Mouse (Mus musculus) adipocyte (in vitro differentiated cells): ENCODE results near the gene Zbp1.

ENCODE experiments used
- DNase-seq: peaks from one replicate; pipeline ENCODE4 v3.0.0-alpha.2; 2016; ENCODE audit warnings: low spot score

Zbp1 gene

GRCm38 (mm10) chr2:173177481-173177880, 41.2 kb downstream of the Zbp1 start:
- DNase-seq, result no peak

GRCm38 (mm10) chr2:173175703-173176102, 43.0 kb downstream of the Zbp1 start:
- no peak for DNase-seq

- DNase-seq, result no peak
These were observed 44.2 kb downstream of the Zbp1 start for GRCm38 (mm10) chr2:173174569-173174968.

DNA sequence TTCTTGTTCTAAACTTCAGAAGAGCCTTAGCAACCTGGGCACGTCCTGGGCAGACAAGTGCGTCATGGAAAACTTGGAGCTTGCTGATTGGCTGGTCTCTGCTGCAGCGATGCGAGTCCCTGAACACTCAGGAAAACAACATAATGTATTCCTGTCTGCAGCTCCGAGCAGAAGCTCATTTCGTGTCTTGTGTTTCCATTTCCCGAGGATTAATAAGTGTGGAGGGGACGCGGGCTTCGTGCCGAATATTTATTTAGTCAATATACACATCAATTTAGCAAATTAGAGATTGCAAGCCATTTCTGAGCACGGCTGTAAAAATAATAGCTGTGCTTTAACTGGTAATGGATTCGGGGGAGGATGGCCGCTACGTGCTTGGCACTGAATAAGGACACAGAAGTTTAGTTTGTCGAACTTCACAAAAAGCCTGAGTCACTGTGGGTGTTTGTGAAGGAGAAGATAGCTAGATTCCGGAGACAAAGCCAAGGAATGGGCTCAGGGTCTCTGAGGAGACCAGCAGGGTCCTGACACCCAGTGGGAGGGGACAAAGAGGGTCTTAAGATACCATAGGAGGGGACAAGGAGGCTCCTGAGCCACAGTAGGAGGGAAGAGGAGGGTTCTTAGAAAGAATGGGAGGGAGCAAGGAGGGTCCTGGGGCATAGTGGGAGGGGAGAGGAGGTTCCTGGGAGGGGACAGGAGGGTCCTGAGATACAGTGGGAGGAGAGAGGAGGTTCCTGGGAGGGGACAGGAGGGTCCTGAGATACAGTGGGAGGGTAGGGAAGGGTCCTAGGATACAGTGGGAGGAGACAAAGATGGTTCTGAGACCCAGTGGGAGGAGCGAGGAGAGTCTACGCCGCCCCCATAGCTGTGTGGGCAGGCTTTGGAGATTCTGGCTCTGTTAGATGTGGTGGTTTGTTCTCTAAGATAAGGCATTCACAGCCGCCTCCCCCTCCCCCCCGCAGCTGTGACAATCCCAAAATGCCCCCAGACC, 44.9 kb downstream of the Zbp1 start:
- no peak for DNase-seq

DNA sequence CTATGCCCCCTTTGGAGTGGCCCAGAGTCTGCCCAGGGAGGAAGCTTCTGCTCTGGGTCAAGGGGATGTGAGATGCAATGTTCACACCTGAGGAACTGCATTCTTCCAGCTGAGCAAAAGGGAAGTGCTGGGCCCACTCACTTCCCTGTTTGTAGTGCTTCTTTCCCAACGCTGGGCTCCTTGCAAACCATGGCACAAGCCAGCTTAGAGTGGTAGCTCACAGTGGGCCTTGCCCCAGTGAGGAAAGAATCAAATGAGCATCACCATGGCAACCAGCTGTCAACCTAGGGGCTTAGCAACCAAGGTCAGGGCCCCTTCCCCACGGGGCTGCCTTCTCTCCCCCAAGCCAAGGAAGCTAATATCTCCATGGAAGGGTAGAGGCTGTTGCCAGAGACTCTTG, 45.7 kb downstream of the Zbp1 start:
- DNase-seq, result no peak

DNA sequence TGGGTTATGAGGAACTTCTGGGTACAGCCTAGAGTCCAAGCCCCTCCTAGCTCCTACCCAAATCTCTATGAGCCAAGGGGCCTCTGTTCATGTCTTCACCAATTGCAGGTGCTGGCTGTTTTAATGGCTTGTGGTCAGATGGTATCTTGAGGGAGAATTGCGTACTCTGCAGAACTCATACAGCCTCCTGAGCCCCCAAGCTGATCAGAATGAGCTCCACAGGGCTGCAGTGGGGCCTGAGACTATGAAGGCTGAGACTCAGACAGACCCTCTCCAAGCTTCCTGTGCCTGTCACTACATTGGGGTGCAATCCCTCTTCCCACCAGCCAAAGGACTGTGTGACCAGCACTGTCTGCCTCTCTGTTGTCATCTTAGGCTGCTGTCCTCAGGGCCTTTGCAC, 46.3 kb downstream of the Zbp1 start:
- no peak for DNase-seq

DNA sequence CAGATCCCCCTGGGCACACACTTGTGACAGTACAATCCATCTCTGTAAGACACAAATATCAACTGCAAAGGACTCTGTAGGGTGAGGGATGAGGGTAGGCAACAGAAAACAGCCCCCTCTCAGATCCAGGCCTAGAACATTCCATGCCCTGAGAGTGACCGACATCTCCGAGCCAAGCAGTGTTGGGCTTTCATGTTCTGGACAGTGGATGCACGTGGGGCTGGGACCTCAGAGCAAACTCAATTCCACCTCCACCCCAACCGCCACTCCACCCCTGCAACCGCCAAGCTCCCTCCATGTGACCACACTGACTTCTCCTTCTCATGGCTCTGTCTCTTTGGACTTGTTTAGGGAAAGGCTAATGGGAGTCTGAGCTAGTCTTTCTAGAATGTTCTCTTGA, 46.8 kb downstream of the Zbp1 start:
- DNase-seq, result no peak

DNA sequence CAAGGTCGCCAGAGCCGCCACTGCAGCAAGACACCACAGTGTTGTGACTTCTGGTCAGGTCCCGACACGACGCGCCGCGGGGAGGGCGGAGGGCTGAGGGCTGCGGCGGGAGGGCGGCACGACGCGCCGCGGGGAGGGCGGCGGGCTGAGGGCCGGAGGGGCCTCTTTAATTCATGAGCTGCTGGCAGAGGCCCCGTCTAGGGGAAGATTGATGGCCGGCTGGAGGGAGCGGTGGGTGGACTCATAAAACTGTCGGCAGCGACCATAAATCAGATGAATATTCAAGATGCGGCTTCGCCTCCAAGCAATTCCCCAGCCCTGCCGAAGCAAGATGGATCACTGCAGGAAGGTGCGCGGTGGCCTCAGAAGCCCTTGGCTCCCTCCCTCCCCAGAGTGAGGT, 47.3 kb downstream of the Zbp1 start:
- DNase-seq, result no peak

GRCm38 (mm10) chr2:173170715-173171114, 48.0 kb downstream of the Zbp1 start:
- DNase-seq, result no peak

DNA sequence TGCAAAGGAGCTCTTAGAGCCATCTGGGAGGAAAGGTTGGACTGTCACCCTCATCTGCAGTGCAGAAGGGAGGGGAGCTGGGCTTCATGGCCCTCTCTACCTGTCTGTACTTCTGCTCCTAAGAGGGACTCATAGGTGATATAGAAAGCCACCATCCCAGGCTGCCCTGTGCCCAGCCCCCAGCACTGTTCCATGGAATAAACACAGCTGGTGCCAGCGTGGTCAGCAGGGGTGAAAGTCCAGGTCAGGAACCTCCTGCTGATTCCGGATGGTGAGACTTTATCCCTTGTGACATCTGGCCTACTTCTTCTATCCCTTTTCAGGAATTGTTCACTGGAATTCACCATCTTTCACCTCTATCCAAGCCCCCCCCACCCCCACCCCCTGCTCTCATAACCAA, 48.6 kb downstream of the Zbp1 start:
- DNase-seq, result no peak

- DNase-seq, result no peak
These were observed 50.3 kb downstream of the Zbp1 start for GRCm38 (mm10) chr2:173168411-173168851.

DNA sequence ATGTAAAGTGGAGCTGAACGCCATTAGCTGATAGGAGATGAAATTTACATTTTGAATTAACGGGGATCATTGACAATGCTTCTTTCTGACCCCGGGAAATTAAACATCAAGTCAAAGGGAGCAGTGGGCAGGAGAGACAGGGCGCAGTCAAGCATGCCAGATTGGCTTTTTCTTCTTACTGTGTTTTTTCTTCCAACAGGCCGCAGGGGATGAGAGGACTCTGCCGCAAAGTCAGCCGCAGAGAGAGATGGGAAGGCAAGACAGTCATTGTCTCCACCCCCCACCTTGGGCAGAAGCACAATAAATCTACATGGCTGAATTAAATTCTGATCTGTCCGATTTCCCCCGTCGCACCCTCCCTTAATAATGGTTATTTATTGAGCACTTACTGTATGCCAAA, 53.4 kb downstream of the Zbp1 start:
- no peak for DNase-seq

GRCm38 (mm10) chr2:173164946-173165345, 53.8 kb downstream of the Zbp1 start:
- no peak for DNase-seq

GRCm38 (mm10) chr2:173164358-173164757, 54.4 kb downstream of the Zbp1 start:
- DNase-seq, result peak; percentile 42

GRCm38 (mm10) chr2:173163380-173163779, 55.3 kb downstream of the Zbp1 start:
- DNase-seq, result no peak

GRCm38 (mm10) chr2:173159354-173160311, 59.1 kb downstream of the Zbp1 start:
- DNase-seq, result peak; percentile 63

DNA sequence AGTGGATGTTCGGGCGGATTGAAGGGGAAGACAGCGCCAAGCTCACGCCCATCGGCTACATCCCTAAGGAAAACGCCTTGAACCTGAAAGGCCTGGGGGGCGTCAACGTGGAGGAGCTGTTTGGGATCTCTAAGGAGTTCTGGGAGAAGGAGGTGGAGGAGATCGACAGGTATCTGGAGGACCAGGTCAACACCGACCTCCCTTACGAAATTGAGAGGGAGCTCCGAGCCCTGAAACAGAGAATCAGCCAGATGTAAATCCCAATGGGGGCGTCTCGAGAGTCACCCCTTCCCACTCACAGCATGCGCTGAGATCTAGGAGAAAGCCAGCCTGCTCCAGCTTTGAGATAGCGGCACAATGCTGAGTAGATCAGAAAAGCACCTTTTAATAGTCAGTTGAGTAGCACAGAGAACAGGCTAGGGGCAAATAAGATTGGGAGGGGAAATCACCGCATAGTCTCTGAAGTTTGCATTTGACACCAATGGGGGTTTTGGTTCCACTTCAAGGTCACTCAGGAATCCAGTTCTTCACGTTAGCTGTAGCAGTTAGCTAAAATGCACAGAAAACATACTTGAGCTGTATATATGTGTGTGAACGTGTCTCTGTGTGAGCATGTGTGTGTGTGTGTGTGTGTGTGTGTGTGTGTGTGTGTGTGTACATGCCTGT, 60.2 kb downstream of the Zbp1 start:
- DNase-seq, result no peak

GRCm38 (mm10) chr2:173157871-173158270, 60.9 kb downstream of the Zbp1 start:
- DNase-seq, result no peak

- DNase-seq, result no peak
These were observed 61.3 kb downstream of the Zbp1 start for GRCm38 (mm10) chr2:173157376-173157775.

DNA sequence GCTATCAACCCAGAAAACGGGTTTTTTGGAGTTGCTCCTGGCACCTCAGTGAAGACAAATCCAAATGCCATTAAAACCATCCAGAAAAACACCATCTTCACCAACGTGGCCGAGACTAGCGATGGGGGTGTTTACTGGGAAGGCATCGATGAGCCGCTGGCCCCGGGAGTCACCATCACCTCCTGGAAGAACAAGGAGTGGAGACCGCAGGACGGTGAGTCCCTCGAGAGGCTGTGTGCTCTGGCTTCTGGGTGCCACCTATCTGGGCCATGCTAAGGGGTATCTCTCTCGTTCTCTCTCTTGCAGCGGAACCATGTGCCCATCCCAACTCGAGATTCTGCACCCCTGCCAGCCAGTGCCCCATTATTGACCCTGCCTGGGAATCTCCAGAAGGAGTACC, 61.8 kb downstream of the Zbp1 start:
- no peak for DNase-seq
